Mouse (Mus musculus): Measurements from ENCODE around the gene Snrpd2.

Snrpd2 gene

DNA sequence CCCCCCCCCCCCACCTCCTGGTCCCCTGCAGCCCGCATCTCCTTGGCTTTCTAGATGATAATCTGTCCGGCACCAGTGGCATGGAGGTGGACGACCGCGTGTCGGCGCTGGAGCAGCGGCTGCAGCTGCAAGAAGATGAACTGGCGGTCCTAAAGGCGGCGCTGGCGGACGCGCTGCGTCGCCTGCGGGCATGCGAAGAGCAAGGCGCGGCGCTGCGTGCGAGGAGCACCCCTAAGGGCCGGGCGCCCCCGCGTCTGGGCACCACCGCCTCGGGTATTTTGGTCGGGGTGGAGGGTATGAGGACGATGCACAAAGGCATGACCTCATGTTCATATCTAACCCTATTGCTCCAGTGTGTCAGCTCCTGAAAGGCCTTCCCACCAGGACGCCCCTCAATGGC lies 29.7 kb downstream of the Snrpd2 start:
- peak; percentile 66 for DNase-seq

DNA sequence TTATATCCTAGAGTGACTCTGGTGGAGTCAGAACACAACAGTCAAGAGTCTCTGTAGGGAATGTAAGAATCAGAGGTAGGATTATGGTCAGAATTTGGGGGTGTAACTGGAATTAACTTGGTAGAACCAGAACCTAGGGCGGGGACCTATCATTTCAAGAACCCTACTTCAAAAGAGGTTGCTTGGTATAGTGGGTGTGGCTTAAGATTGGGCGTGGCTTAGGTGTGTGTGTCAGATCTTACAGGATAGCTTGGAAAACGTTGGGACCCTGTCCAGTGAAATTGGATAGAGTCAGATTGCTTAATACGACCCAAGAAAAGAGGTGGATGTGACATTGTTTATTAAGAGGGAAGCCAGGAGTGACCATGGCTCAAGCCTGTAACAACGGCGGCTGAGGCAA lies 30.4 kb downstream of the Snrpd2 start:
- DNase-seq: no peak

DNA sequence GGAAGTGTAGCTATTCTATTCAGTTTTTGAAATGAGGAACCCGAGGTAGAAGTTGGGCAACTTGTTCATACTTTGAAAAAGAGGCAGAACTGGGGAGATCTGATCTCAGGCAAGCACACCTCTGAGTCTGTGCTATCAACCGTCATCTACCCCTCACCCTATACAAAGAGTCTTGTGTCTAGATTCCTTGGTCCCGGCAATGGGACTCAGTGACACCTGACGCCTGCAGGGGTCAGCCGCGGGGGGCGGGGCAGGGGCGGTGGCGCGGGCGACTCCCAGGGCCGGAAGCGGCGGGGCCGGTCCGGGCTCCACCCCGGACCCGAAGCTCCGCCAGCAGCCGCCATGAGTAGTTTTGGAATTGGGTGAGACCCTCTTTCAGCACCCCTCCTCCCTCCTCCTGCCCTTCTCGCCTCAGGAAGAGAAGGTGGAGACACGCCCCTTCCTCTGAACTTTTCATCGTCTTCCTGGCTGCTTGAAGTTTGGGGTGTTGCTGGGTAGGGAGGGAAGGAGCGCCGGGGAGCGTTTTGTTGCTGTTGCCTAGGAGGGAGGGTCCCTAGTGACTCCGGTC lies 31.4 kb downstream of the Snrpd2 start:
- DNase-seq: no peak

DNA sequence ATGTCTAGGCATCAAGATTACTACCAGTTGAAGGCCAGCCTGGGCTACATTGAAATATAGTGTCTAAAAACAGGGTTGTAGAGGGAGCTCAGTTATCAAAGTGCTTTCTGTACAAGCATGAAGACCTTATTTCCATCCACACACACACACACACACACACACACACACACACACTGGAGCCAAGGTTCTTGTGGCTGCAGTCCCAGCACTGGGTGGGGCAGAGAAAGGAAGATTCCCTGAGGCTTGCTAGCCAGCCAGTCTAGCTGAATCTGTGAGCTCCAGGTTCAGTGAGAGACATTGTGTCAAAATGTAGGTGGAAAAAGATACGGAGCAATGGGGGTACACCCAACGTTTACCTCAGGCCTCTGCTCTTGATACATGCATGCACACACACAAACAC lies 34.7 kb downstream of the Snrpd2 start:
- DNase-seq: no peak

DNA sequence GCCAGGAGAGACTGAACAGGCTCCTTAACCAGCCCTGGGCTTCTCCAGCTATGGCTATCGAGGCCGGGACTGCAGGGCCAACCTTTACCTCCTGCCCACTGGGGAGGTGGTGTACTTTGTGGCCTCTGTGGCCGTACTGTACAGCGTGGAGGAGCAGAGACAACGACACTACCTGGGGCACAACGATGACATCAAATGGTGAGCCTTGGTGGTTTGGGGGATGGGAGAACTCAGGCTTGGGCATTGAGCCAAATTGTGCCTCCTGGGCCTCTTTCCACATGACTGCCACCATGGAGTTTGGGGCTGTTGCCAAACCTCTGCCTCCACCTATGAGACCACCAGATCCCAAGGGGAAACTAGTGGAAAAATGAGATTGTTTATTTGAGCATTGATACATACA lies 35.2 kb downstream of the Snrpd2 start:
- no peak for DNase-seq

DNA sequence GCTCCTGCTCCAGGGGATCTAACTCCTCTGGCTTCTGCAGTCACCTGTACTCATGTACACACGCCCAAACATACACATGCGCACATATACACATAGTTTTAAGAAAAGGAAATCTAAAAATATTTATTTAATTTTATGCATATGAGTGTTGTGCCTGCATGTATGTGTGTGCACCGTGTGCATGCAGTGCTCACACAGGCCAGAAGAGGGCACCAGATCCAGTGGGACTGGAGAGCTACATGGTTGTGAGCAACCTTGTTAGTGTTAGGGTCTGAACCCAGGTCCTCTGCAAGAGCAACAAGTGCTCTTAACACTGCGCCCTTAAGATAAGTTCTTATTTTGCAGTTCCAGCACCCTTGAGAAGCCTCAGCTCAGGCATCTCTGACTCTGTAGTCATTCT lies 45.2 kb downstream of the Snrpd2 start:
- no peak for DNase-seq

DNA sequence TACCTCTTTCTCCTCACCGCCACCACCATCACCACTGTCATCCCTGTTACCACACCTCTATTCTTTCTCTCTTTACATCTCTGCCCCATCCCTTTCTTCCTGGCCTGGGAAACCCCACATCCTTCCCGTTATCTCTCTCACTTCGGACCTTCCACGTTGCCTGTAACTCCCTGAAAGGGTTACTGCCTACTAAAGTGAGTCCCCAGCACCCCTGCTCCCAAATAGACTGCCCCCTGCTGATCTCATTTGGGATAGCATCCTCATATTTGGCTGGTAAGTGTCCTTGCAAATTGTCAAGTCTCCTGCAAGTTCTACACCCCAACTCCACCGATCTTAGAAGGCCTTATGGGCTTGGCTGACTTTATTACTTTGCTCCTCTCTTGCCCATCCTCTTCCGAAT lies 47.2 kb downstream of the Snrpd2 start:
- DNase-seq: no peak

DNA sequence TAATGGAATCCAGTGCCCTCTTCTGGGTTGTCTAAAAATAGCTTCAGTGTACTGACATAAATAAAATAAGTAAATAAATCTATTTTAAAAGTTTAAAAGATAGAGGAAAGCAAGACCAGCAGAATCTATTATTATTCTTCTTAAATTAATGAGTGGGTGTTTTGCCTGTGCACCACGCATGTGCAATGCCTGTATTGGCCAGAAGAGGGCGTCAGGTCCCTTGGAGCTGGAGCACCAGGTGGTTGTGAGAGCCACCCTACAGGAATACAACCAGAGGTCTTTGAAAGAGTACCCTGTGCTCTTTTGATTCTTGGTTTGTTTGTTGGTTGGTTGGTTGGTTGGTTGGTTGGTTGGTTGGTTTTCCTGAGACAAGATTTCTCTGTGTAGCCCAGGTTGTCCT lies 48.5 kb downstream of the Snrpd2 start:
- DNase-seq: no peak

DNA sequence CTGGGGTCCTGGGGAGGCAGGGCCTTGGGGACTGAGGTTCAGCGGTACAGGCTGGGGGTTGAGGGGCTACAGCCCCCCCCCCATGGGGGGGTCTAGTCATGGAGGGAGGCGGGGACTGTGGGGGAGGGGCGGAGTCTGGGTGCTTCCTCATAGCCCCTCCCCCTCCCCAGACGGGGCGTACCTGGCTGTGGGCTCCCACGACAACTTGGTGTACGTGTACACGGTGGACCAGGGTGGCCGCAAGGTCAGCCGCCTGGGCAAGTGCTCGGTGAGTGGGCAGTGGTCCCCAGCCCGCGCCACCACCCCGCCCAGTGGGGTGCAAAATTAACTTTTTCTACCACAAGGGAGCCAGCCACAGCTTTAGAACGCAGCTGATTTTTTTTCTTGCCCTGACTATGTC lies 52.1 kb downstream of the Snrpd2 start:
- no peak for DNase-seq

DNA sequence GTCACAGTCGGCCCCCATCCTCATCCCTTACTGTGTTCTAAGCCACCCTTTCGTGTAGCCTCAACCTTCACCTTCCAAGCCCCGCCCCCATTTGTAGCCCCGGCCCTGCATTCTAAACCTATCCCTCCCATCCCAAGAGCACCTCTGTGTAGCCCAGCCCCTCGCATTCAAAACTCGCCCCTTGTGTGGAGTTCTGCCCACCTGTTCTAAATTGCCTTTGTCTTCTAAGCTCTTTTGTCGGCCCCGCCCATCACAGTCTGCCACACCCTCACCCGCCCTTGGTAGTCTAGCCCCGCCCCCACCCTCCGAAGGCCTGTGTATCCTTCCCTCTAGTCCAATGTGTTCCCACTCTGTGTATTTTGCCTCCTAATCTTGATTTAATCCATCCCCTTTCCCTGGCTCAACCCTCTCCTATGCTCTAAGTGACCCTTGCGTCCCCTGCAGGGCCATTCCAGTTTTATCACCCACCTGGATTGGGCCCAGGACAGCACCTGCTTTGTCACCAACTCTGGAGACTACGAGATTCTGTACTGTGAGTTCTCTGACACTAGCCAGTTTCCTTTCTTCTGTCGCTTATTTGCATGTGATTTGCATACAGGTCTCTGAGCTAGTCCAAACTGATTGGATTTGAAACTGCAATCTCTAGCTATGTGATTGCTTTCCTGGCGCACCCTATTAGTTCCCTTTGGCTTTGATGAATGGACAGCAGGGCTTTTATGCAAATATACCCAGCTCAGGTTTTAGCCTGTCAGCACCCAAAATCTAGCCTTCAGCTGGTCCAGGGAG lies 52.7 kb downstream of the Snrpd2 start:
- no peak for DNase-seq

Data from right cerebral cortex, postnatal 25 days (tissue).